Mouse (Mus musculus): ENCODE measurements around the gene Kcnh1. TPM values are rescaled to one million over a fixed set of nuclear protein-coding genes. Genes with fewer than 3 reads are reported as not detected.

Gene Kcnh1
- polyA plus RNA-seq (2015; fragmentation: Nextera tagmentation; extraction: Ambion mirVana), result 0.03 and 0.06 TPM in 2 replicates

GRCm38 (mm10) chr1:192190508-192191321, at the start of gene Kcnh1:
TSS of gene Kcnh1 (plus strand) at chr1:192190774.

Other genes starting within 250 kb of the Kcnh1 start
- 0.23 and 0.52 TPM in 2 replicates for gene Rd3, start 213.4 kb upstream of the Kcnh1 start, polyA plus RNA-seq (2015; fragmentation: Nextera tagmentation; extraction: Ambion mirVana)
- gene Traf5, start 98.2 kb upstream of the Kcnh1 start, polyA plus RNA-seq (2015; fragmentation: Nextera tagmentation; extraction: Ambion mirVana), result 19.7 and 20.8 TPM in 2 replicates
- gene Rcor3, start 52.7 kb upstream of the Kcnh1 start, polyA plus RNA-seq (2015; fragmentation: Nextera tagmentation; extraction: Ambion mirVana), result 20.8 and 21.7 TPM in 2 replicates